Mouse (Mus musculus) heart, embryonic 16.5 days (tissue): ENCODE data around the gene Zfp1. TPM values are rescaled to one million over a fixed set of nuclear protein-coding genes. Genes with fewer than 3 reads are reported as not detected.

Source experiments
- ATAC-seq: fragments of 200-750 bp; cut with Nextera tagmentation; replicated peaks from 2 replicates; pipeline ENCODE4 v1.8.0; 2017; ENCODE audit warnings: moderate number of reproducible peaks; ENCODE audit not compliant: insufficient read depth, low FRiP score; ENCODE audit errors: extremely low read depth
- H3K27ac ChIP-seq: fragments of 300-500 bp; sonication (generic); 2 replicates; pipeline ENCODE4 v1.5.1; 2014; ENCODE audit warnings: mild to moderate bottlenecking, low read length, control low read depth, moderate library complexity
- H3K27me3 ChIP-seq: fragments of 300-500 bp; sonication (generic); 2 replicates; pipeline ENCODE4 v1.6.1; 2014; ENCODE audit warnings: low read length, mixed read lengths; ENCODE audit not compliant: control insufficient read depth, insufficient read depth
- H3K36me3 ChIP-seq: fragments of 300-500 bp; sonication (generic); 2 replicates; pipeline ENCODE4 v1.6.1; 2014; ENCODE audit not compliant: control insufficient read depth, insufficient read depth
- H3K4me1 ChIP-seq: fragments of 300-500 bp; sonication (generic); 2 replicates; pipeline ENCODE4 v1.6.1; 2014; ENCODE audit warnings: low read length, mixed read lengths; ENCODE audit not compliant: control insufficient read depth, insufficient read depth
- H3K4me2 ChIP-seq: fragments of 300-500 bp; sonication (generic); 2 replicates; pipeline ENCODE4 v1.6.1; 2014; ENCODE audit warnings: low read depth, mild to moderate bottlenecking, control low read depth, low read length
- H3K4me3 ChIP-seq: fragments of 300-500 bp; sonication (generic); 2 replicates; pipeline ENCODE4 v1.5.1; 2014; ENCODE audit warnings: mild to moderate bottlenecking, control low read depth, low read length
- H3K9ac ChIP-seq: fragments of 300-500 bp; sonication (generic); 2 replicates; pipeline ENCODE4 v1.6.1; 2014; ENCODE audit warnings: low read length, control low read depth
- H3K9me3 ChIP-seq: fragments of 300-500 bp; sonication (generic); replicated peaks from 2 replicates; pipeline ENCODE4 v1.6.1; 2016; ENCODE audit warnings: low read length; ENCODE audit not compliant: control insufficient read depth
- WGBS: fragments of 180-500 bp; shearing (Covaris S2); extraction: QIAGEN DNeasy Blood & Tissue Kit; methylation state at CpG from one replicate; pipeline ENCODE4 v1.1.7; 2014; 5-methylcytosine and 5-hydroxymethylcytosine counted together
- polyA plus RNA-seq: library from polyadenylated mRNA; unstranded; fragments of >200 nt; fragmentation: Nextera tagmentation; extraction: Ambion mirVana; gene quantifications from 2 replicates; pipeline ENCODE4 v1.2.1, GENCODE M21; 2015

Zfp1 gene
- polyA plus RNA-seq = 15.5 and 16.7 TPM in 2 replicates

DNA sequence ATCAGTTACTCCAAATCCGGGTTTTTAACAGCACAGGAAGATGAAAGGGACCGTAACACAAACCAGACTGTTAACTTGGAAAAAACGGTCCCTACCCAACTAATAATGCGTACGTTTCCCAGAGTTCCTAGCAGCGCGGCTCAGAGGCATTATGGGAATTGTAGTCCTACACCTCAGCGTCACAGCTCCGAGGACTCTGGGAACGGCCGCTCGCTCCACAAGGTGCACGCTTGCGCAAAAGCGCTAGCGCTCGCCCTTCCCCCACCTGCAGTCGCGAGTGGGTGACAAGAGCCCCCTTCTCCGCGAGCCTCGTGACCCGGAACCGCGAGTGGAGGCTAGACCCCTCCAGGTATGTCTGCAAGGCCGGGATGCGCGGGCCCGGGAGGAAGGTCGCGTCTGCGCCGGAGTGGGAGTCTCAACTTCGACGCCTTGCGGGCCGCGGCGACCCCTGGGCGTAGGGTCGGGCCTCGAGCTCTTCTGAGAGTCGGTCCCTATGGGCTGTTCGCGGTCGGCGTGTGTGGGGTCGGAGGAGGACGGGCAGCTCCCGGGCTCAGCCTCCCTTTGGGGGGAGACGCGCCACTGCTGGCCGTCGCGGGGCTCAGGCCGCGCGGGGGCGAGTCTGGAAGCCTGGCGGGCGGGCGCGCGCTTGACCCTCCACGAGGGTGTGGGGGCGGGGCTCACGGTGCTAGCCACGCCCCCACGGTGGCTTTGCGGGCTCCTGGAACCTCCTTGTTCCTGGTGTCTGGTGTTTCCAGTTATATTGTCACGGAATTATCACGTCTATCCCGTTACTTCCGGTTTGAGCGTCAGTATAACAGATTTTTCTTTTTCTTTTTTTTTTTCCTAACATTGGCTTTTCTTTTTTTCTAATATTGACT, at the start of gene Zfp1:
Gene Zfp1 (plus strand): TSS at position 138 of the 878 bp plus-strand sequence.
- Histone ChIP-seq H3K4me2 (peak within 1 kb of the TSS; percentile 86), H3K4me1 (peaks cover 13% of the 10 kb centered on the region), H3K9ac (peak within 1 kb of the TSS; percentile 99), H3K36me3 (no peaks in the 10 kb centered on the region; the same call in 1 of the 2 replicates), H3K4me3 (peak within 1 kb of the TSS; percentile 98), H3K27me3 (no peaks in the 10 kb centered on the region), H3K27ac (peak within 1 kb of the TSS; percentile 98), H3K9me3 (no peaks in the 10 kb centered on the region)
- ATAC-seq = peak; percentile 98
- WGBS = under 1% methylated on average over 73 of the region's 75 CpGs

GRCm38 (mm10) chr8:111594044-111594840, 49.0 kb upstream of the Zfp1 start:
- peak overlapping the region; percentile 13; the same call in 1 of the 2 replicates for H3K9ac ChIP-seq
- peak overlapping the region; percentile 92 for H3K27ac ChIP-seq
- H3K4me2 ChIP-seq = 0 out of 2 replicates have a peak overlapping the region, but pooled peaks have one; percentile 61
- no peak overlapping the region for H3K4me3 ChIP-seq
- no peaks in the 10 kb centered on the region for H3K9me3 ChIP-seq
- no peak for ATAC-seq
- H3K27me3 ChIP-seq = no peaks in the 10 kb centered on the region
- H3K4me1 ChIP-seq = peaks cover 72% of the 10 kb centered on the region
- no peaks in the 10 kb centered on the region for H3K36me3 ChIP-seq
- WGBS = 57% methylated on average over 3 of the region's 3 CpGs

GRCm38 (mm10) chr8:111594951-111595350, 48.2 kb upstream of the Zfp1 start:
- H3K27ac ChIP-seq = peak overlapping the region; percentile 92
- no peaks in the 10 kb centered on the region for H3K36me3 ChIP-seq
- H3K4me2 ChIP-seq = peak overlapping the region; percentile 61; the same call in 1 of the 2 replicates
- no peaks in the 10 kb centered on the region for H3K9me3 ChIP-seq
- no peaks in the 10 kb centered on the region for H3K27me3 ChIP-seq
- WGBS = 41% methylated on average over 2 of the region's 2 CpGs
- peak overlapping the region; percentile 13; the same call in 1 of the 2 replicates for H3K9ac ChIP-seq
- ATAC-seq = no peak
- H3K4me3 ChIP-seq = no peak overlapping the region
- peaks cover 79% of the 10 kb centered on the region for H3K4me1 ChIP-seq

DNA sequence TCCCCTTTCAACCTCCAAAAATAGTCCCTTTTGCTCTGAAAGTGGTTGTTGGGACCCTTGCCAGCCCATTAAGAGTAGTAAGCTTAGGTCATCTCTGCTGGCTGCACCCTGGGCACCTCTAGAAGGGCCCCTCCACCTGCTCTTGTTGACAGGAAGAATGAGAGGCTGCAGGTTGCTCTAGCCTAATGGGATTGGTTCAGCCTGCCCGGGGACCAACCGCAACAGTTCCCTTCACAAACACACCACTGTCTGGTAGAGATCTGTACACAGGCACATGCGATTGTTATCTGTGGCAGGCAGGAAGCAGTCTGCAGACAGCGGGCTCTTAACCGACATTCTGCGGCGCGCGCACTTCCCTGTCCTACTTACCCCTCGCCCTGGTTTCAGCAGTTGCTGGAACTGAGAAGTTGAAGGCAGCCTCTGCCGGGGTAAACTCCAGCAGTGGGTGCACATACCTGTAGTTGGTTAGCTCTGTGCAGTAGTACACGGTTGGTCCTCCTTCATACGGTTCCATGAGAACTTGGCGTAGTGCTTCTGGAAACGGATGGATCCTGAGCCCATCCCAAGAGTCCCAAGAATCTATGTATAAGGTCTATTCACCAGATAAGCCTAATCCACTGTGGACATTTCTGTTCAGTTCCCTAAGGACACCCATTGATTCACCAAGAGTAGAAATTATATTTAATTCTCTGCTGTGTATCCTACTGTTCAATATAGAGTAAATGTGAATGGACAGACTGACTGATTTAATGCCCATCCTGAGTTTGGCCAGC, 47.3 kb upstream of the Zfp1 start:
- Histone ChIP-seq H3K4me2 (peak overlapping the region; percentile 61), H3K27ac (peak overlapping the region; percentile 92), H3K4me1 (peaks cover 80% of the 10 kb centered on the region), H3K4me3 (peak overlapping the region; percentile 30), H3K9me3 (no peaks in the 10 kb centered on the region), H3K9ac (peak overlapping the region; percentile 49), H3K36me3 (no peaks in the 10 kb centered on the region), H3K27me3 (no peaks in the 10 kb centered on the region)
- ATAC-seq = peak; percentile 84
- WGBS = 20% methylated on average over 15 of the region's 15 CpGs

DNA sequence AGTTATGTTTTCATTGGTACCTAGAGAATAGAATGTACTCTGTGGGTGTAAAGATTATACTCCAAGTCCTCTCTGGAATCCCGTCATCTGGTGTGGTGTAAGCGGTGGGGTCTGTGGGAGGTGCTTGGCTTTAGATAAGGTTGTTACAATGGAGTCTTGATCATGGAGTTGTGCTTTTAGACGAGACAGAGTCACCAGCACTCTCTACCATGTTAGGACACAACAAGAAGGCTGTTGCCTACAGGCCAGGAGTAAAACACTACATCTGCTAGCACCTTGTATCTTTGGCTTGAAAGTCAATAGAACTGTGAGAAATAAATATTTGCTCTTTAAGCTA, 46.7 kb upstream of the Zfp1 start:
- no peaks in the 10 kb centered on the region for H3K9me3 ChIP-seq
- peak overlapping the region; percentile 49; the same call in 1 of the 2 replicates for H3K9ac ChIP-seq
- H3K27ac ChIP-seq = peak overlapping the region; percentile 92
- no peaks in the 10 kb centered on the region for H3K36me3 ChIP-seq
- H3K27me3 ChIP-seq = no peaks in the 10 kb centered on the region
- ATAC-seq = no peak
- H3K4me1 ChIP-seq = peaks cover 80% of the 10 kb centered on the region
- peak overlapping the region; percentile 61 for H3K4me2 ChIP-seq
- 9% methylated on average over 3 of the region's 3 CpGs for WGBS
- H3K4me3 ChIP-seq = no peak overlapping the region

GRCm38 (mm10) chr8:111597310-111597709, 45.9 kb upstream of the Zfp1 start:
- H3K4me2 ChIP-seq = peak overlapping the region; percentile 61
- H3K9ac ChIP-seq = peak overlapping the region; percentile 49
- H3K27me3 ChIP-seq = no peaks in the 10 kb centered on the region
- H3K4me1 ChIP-seq = peaks cover 75% of the 10 kb centered on the region
- no peaks in the 10 kb centered on the region for H3K36me3 ChIP-seq
- H3K9me3 ChIP-seq = no peaks in the 10 kb centered on the region
- no peak overlapping the region for H3K4me3 ChIP-seq
- H3K27ac ChIP-seq = peak overlapping the region; percentile 92
- WGBS = 38% methylated on average over 1 of the region's 1 CpGs
- ATAC-seq = peak; percentile 39

DNA sequence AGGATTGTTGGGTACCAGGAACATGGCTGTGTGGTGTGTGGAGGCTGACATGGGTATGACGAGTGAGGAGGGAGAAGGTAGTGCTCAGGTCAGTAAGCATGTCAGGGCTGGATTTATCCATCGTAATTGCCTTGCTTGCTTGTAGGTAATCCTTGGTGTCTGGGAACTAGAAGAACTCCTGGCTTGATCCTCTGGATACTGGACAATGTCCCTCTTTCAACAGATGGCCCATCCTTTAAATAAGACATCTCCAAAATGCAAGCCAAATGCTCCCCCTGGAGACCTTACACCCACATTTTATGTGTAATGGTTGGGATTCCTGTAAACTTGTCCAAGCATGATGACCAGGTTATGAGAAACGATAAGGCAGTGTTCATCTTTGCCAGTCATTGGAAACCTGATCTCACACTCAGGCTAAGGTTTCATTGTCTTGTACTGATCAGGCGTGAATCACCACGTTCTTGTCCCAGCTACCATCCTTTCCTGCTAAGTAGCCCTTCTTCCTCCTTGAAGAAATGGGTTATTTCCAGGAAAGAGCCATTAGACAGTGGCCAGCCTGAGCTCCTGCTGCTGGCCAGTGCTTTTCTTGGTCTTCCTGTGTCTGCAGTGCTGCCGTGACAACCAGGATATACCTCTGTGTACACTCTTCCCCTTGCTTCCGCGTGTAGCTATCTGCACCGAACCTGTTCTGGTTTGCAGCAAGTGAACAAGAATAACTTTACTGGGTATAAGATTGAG, 43.3 kb upstream of the Zfp1 start:
- Histone ChIP-seq H3K9ac (no peak overlapping the region), H3K9me3 (no peaks in the 10 kb centered on the region), H3K36me3 (no peaks in the 10 kb centered on the region), H3K27me3 (no peaks in the 10 kb centered on the region), H3K4me1 (peaks cover 49% of the 10 kb centered on the region), H3K4me2 (no peak overlapping the region), H3K27ac (peak overlapping the region; percentile 34; the same call in 1 of the 2 replicates), H3K4me3 (no peak overlapping the region)
- ATAC-seq = no peak
- 68% methylated on average over 9 of the region's 9 CpGs for WGBS

DNA sequence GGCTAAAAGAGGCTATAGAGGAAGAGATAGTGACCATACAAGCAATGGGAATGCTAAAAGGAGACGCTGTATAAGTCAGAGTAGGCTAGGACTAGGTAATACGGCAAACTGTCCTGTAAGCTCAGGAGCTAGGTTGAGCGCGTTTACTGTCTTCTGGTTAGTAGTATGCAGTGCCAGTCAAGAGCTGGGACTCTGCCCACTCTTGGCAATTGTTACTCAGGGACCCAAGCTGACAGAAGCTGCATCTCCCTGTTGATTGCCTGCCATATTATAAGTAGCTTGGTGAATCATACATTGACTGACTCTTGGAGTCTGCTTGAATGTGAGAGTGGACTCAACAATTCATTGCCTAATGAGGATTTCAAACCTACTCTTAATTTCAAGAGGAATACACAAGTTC, 41.2 kb upstream of the Zfp1 start:
- H3K27me3 ChIP-seq = no peaks in the 10 kb centered on the region
- no peaks in the 10 kb centered on the region for H3K9me3 ChIP-seq
- H3K27ac ChIP-seq = no peak overlapping the region
- H3K4me1 ChIP-seq = peaks cover 28% of the 10 kb centered on the region
- ATAC-seq = no peak
- no peak overlapping the region for H3K9ac ChIP-seq
- H3K4me3 ChIP-seq = no peak overlapping the region
- H3K36me3 ChIP-seq = no peaks in the 10 kb centered on the region
- 96% methylated on average over 4 of the region's 4 CpGs for WGBS
- H3K4me2 ChIP-seq = no peak overlapping the region
